Mouse (Mus musculus): ENCODE results near the gene Cdcp2. TPM values are rescaled to one million over a fixed set of nuclear protein-coding genes. Genes with fewer than 3 reads are reported as not detected.
A peak's percentile ranks its signal among the peaks of the same experiment; 100 is the strongest.

Cdcp2 gene
- total RNA-seq (2021): not detected

GRCm38 (mm10) chr4:107096841-107097373 lies at the start of gene Cdcp2:
Gene Cdcp2, plus strand, starts transcription at chr4:107096891.
- no peak for DNase-seq
- intact Hi-C loops (cut with DNase I): no loop called here

GRCm38 (mm10) chr4:107047806-107048205 lies 48.9 kb upstream of the Cdcp2 start:
- no peak for DNase-seq
- intact Hi-C loops (cut with DNase I): no loop called here

- intact Hi-C loops (cut with DNase I): no loop called here
- peak in 1 of 2 experiments; percentile 21 for DNase-seq
Measured at GRCm38 (mm10) chr4:107048568-107049162, 48.0 kb upstream of the Cdcp2 start.

GRCm38 (mm10) chr4:107051889-107052288 lies 44.8 kb upstream of the Cdcp2 start:
- intact Hi-C loops (cut with DNase I): no loop called here
- no peak for DNase-seq

- intact Hi-C loops (cut with DNase I): no loop called here
- DNase-seq: no peak
Measured at GRCm38 (mm10) chr4:107052962-107053553, 43.6 kb upstream of the Cdcp2 start.

- intact Hi-C loops (cut with DNase I): no loop called here
- no peak for DNase-seq
Measured at GRCm38 (mm10) chr4:107056088-107056487, 40.6 kb upstream of the Cdcp2 start.

GRCm38 (mm10) chr4:107058346-107058745 lies 38.3 kb upstream of the Cdcp2 start:
- DNase-seq: no peak
- intact Hi-C loops (cut with DNase I): no loop called here

- intact Hi-C loops (cut with DNase I): no loop called here
- no peak for DNase-seq
Measured at GRCm38 (mm10) chr4:107058781-107059180, 37.9 kb upstream of the Cdcp2 start.

- intact Hi-C loops (cut with DNase I): no loop called here
Measured at GRCm38 (mm10) chr4:107061560-107061959, 35.1 kb upstream of the Cdcp2 start.

GRCm38 (mm10) chr4:107063214-107063613 lies 33.5 kb upstream of the Cdcp2 start:
- intact Hi-C loops (cut with DNase I): no loop called here
- DNase-seq: no peak

More at GRCm38 (mm10) chr4:107061560-107061959, 35.1 kb upstream of the Cdcp2 start:
- DNase-seq: no peak

- DNase-seq: no peak
- intact Hi-C loops (cut with DNase I): loop anchor here (5.0 kb wide), 2 partner anchors 152 to 227 kb away; partner anchors contain the start of gene Ssbp3
Measured at GRCm38 (mm10) chr4:107064394-107065098, 32.1 kb upstream of the Cdcp2 start.

GRCm38 (mm10) chr4:107066252-107067124 lies 30.2 kb upstream of the Cdcp2 start, which contains the start of the genes Mrpl37 and Cyb5rl:
Gene Mrpl37, minus strand, starts transcription at chr4:107066868.
Gene Cyb5rl, plus strand, starts transcription at chr4:107066988.
- DNase-seq: peak; percentile 98 to 99
- intact Hi-C loops (cut with DNase I): loop anchor here (2.0 to 5.0 kb wide), 3 partner anchors 98 to 229 kb away; partner anchors contain the start of gene Ssbp3

- DNase-seq: no peak
- intact Hi-C loops (cut with DNase I): loop anchor here (2.0 to 5.0 kb wide), 3 partner anchors 98 to 230 kb away; partner anchors contain the start of gene Ssbp3
Measured at GRCm38 (mm10) chr4:107067151-107067840, 29.4 kb upstream of the Cdcp2 start.

- intact Hi-C loops (cut with DNase I): no loop called here
- DNase-seq: no peak
Measured at GRCm38 (mm10) chr4:107072343-107072742, 24.3 kb upstream of the Cdcp2 start.

- DNase-seq: peak; percentile 26 to 33
- intact Hi-C loops (cut with DNase I): loop anchor here (5.0 kb wide), 1 partner anchor 47 kb away; no protein-coding TSS in a partner anchor
Measured at GRCm38 (mm10) chr4:107075456-107075855, 21.2 kb upstream of the Cdcp2 start.

GRCm38 (mm10) chr4:107078894-107079293 lies 17.8 kb upstream of the Cdcp2 start:
- no peak for DNase-seq
- intact Hi-C loops (cut with DNase I): loop anchor here (5.0 kb wide), 1 partner anchor 43 kb away; no protein-coding TSS in a partner anchor

- no peak for DNase-seq
- intact Hi-C loops (cut with DNase I): loop anchor here (5.0 kb wide), 1 partner anchor 43 kb away; no protein-coding TSS in a partner anchor
Measured at GRCm38 (mm10) chr4:107079716-107080115, 17.0 kb upstream of the Cdcp2 start.

GRCm38 (mm10) chr4:107082185-107082584 lies 14.5 kb upstream of the Cdcp2 start:
- no peak for DNase-seq
- intact Hi-C loops (cut with DNase I): no loop called here

- intact Hi-C loops (cut with DNase I): no loop called here
- DNase-seq: no peak
Measured at GRCm38 (mm10) chr4:107083126-107083525, 13.6 kb upstream of the Cdcp2 start.
